In the genomic region with DNA sequence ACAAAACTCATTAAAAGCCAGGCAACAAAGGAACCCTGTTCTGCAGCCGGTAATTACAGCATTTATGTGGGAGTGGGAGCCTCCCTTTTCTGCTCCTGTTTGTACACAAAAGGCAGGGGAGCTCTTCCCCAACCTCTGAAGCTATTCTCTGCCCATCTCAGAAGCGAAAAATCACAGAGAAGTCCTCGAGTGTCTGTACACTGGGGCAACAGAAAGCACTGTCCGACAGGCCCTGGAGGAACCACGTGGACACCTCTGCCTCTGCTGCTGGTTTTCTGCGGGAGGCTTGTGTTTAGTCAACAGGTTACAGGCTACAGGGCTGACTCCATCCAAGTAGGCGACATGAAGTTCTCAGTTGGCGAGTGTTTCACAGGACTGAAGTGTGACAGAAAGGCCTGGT, we compare ENCODE assay signal across 8 mouse cellular contexts. TPM values are rescaled to one million over a fixed set of nuclear protein-coding genes. Genes with fewer than 3 reads are reported as not detected.
DNase-seq lines count a peak whose midpoint lies in the region; ATAC-seq and TF ChIP-seq lines count a peak whose summit lies in the region.

No protein-coding gene starts in this region.

- no peak for TF ChIP-seq POLR2A in kidney, adult 2 months (IDR thresholded peaks at IDR 0.05; ENCODE audit: low read depth, low read length)
- no peak; the same call in 1 of the 2 replicates for TF ChIP-seq POLR2A in embryonic fibroblast, embryonic 13.5 days (IDR thresholded peaks at IDR 0.05; ENCODE audit: low read depth, low read length)

- H3K27me3 ChIP-seq in kidney, adult 2 months (replicated peaks; ENCODE audit: control insufficient read depth, insufficient read depth, low read length), result no peaks in the 10 kb centered on the region

- ATAC-seq in frontal cortex, adult (ENCODE audit: low TSS enrichment), result no peak

- H3K27ac ChIP-seq in kidney, adult 2 months (ENCODE audit: insufficient read depth, low read depth, low read length), result no peak overlapping the region
- no peak overlapping the region for H3K27ac ChIP-seq in embryonic fibroblast, embryonic 13.5 days (ENCODE audit: insufficient read depth, low read length)

- WGBS in kidney, adult 2 months, result 42% methylated on average over 8 of the region's 8 CpGs

- DNase-seq in kidney, adult 2 months, result peak; percentile 49
- no peak for DNase-seq in kidney, adult 11 months
- DNase-seq in induced T-regulatory cell, adult 2 months (ENCODE audit: low read depth), result peak; percentile 22
- DNase-seq in lung, postnatal 36 days, result peak; percentile 34
- DNase-seq in urinary bladder, adult 18-20 months (ENCODE audit: low spot score in 2 of 2), result no peak
- DNase-seq in layer of hippocampus, postnatal 10 days (ENCODE audit: low spot score in 2 of 2), result no peak

- peak overlapping the region; percentile 15 for H3K4me3 ChIP-seq in kidney, adult 2 months (ENCODE audit: insufficient read depth, low read depth, low read length)
- peak overlapping the region; percentile 27 for H3K4me3 ChIP-seq in embryonic fibroblast, embryonic 13.5 days (ENCODE audit: insufficient read depth, low read length)

- H3K4me1 ChIP-seq in kidney, adult 2 months (ENCODE audit: control insufficient read depth, insufficient read depth, low read length), result peaks cover 21% of the 10 kb centered on the region; the same call in 1 of the 2 replicates
- H3K4me1 ChIP-seq in embryonic fibroblast, embryonic 13.5 days (ENCODE audit: control insufficient read depth, insufficient read depth, low read length), result no peaks in the 10 kb centered on the region; the same call in 1 of the 2 replicates

- TF ChIP-seq CTCF in kidney, adult 2 months (conservative IDR thresholded peaks at IDR 0.05; ENCODE audit: insufficient read depth, insufficient read length, low read depth, low read length), result no peak
- no peak for TF ChIP-seq CTCF in embryonic fibroblast, embryonic 13.5 days (IDR thresholded peaks at IDR 0.05; ENCODE audit: borderline replicate concordance, insufficient read depth, low read length)

- no peaks in the 10 kb centered on the region; the same call in 1 of the 2 replicates for H3K36me3 ChIP-seq in kidney, adult 2 months (ENCODE audit: control insufficient read depth, insufficient read depth, low read length)

RNA-seq across cellular contexts. Expression of a gene that starts 2.1 kb away (rescaled TPM):
- polyA plus RNA-seq in kidney, adult 2 months (2012; rRNA removed), result 33.8 and 38.8 TPM in 2 replicates
- 39.9 and 65.7 TPM in 2 replicates for polyA plus RNA-seq in embryonic fibroblast, embryonic 13.5 days (2011; ENCODE audit: insufficient read length, low read depth, missing spikeins)
- total RNA-seq in layer of hippocampus, postnatal 10 days (2021), result 10 to 100 TPM; 40.0 to 40.6 TPM

Comparison
In these comparisons a context has a peak if more than half of its experiments do, and no peak if none do; other contexts are left out.
1. DNase-seq: peak in kidney, adult 2 months (single experiment), induced T-regulatory cell, adult 2 months (single experiment) and lung, postnatal 36 days (single experiment); none in kidney, adult 11 months (single experiment), urinary bladder, adult 18-20 months (0 of 2) and layer of hippocampus, postnatal 10 days (0 of 2).